13 mouse cellular contexts compared by ENCODE assay signal in genomic region chr1:163309466-163309865, GRCm38 (mm10). TPM values are rescaled to one million over a fixed set of nuclear protein-coding genes. Genes with fewer than 3 reads are reported as not detected.
DNase-seq lines count a peak whose midpoint lies in the region; ATAC-seq and TF ChIP-seq lines count a peak whose summit lies in the region.
"Had no signal": no experiment of that assay in that cellular context is flagged by ENCODE, and none has a peak within 500 bp of the region (broad histone marks: within the 10 kb centered on the region; RNA-seq: fewer than 3 reads in every experiment).

No protein-coding gene starts in this region.

- no peak for DNase-seq in heart, postnatal 0 days (ENCODE audit: low spot score)
- no peak for DNase-seq in heart, postnatal 14 days
- DNase-seq in brain, embryonic 14.5 days (ENCODE audit: low read depth): peak; percentile 8
- no peak for DNase-seq in frontal cortex, postnatal 14 days (ENCODE audit: low spot score in 2 of 2)
- no peak for DNase-seq in testis, postnatal 10 days (ENCODE audit: low spot score)
- DNase-seq in cerebellum, postnatal 36 days: no peak
- DNase-seq: gastrocnemius, postnatal 10 days; liver had no signal

- TF ChIP-seq CTCF in heart, postnatal 0 days (IDR thresholded peaks at IDR 0.05; ENCODE audit: low read depth): no peak
- no peak for TF ChIP-seq CTCF in brain, embryonic 14.5 days (IDR thresholded peaks at IDR 0.05; ENCODE audit: borderline replicate concordance, extremely low read depth, insufficient read depth, insufficient read length)

- H3K27ac ChIP-seq in heart, postnatal 0 days (ENCODE audit: low read depth): no peak overlapping the region
- H3K27ac ChIP-seq in embryonic facial prominence, embryonic 13.5 days: peak overlapping the region; percentile 100
- H3K27ac ChIP-seq in limb, embryonic 15.5 days: peak overlapping the region; percentile 99
- H3K27ac ChIP-seq: hindbrain, embryonic 15.5 days; macrophage had no signal

- no peak overlapping the region for H3K9ac ChIP-seq in heart, postnatal 0 days (replicated peaks; ENCODE audit: low read depth, low read length)
- peak overlapping the region; percentile 100 for H3K9ac ChIP-seq in embryonic facial prominence, embryonic 13.5 days
- peak overlapping the region; percentile 96 for H3K9ac ChIP-seq in limb, embryonic 15.5 days
- H3K9ac ChIP-seq: hindbrain, embryonic 15.5 days had no signal

- WGBS in heart, postnatal 0 days: 43% methylated on average over 2 of the region's 2 CpGs
- WGBS in embryonic facial prominence, embryonic 13.5 days: 19% methylated on average over 2 of the region's 2 CpGs
- WGBS in limb, embryonic 15.5 days: 18% methylated on average over 2 of the region's 2 CpGs

- no peaks in the 10 kb centered on the region for H3K9me3 ChIP-seq in heart, postnatal 0 days (replicated peaks; ENCODE audit: control insufficient read depth, low read length)
- H3K9me3 ChIP-seq in embryonic facial prominence, embryonic 13.5 days: no peaks in the 10 kb centered on the region
- H3K9me3 ChIP-seq in limb, embryonic 15.5 days: no peaks in the 10 kb centered on the region
- H3K9me3 ChIP-seq: hindbrain, embryonic 15.5 days had no signal

- H3K36me3 ChIP-seq in heart, postnatal 0 days (replicated peaks; ENCODE audit: control insufficient read depth, insufficient read depth, low read length): no peaks in the 10 kb centered on the region
- H3K36me3 ChIP-seq in embryonic facial prominence, embryonic 13.5 days: peaks cover 15% of the 10 kb centered on the region; the same call in 1 of the 2 replicates
- no peaks in the 10 kb centered on the region for H3K36me3 ChIP-seq in limb, embryonic 15.5 days
- H3K36me3 ChIP-seq: hindbrain, embryonic 15.5 days had no signal

- no peak for ATAC-seq in heart, postnatal 0 days (ENCODE audit: insufficient read depth, low read depth)
- no peak for ATAC-seq in embryonic facial prominence, embryonic 13.5 days (ENCODE audit: insufficient number of reproducible peaks, insufficient read depth, low FRiP score, low TSS enrichment, low read depth)
- no peak for ATAC-seq in limb, embryonic 15.5 days (ENCODE audit: insufficient number of reproducible peaks, low FRiP score, low TSS enrichment, low read depth)

- peaks cover 40% of the 10 kb centered on the region for H3K27me3 ChIP-seq in heart, postnatal 0 days (ENCODE audit: control insufficient read depth, insufficient read depth, low read length)
- peaks cover 5% of the 10 kb centered on the region; the same call in 1 of the 2 replicates for H3K27me3 ChIP-seq in embryonic facial prominence, embryonic 13.5 days
- H3K27me3 ChIP-seq in limb, embryonic 15.5 days: no peaks in the 10 kb centered on the region

- intact Hi-C loops in heart, postnatal 14 days (cut with DNase I): no loop called here

- H3K4me1 ChIP-seq in heart, postnatal 0 days (ENCODE audit: control insufficient read depth, insufficient read depth): peaks cover 14% of the 10 kb centered on the region; the same call in 1 of the 2 replicates
- H3K4me1 ChIP-seq in embryonic facial prominence, embryonic 13.5 days: peaks cover 48% of the 10 kb centered on the region
- peaks cover 23% of the 10 kb centered on the region for H3K4me1 ChIP-seq in limb, embryonic 15.5 days

- no peak for TF ChIP-seq EP300 in heart, postnatal 0 days (IDR thresholded peaks at IDR 0.05; ENCODE audit: low read depth)

- TF ChIP-seq POLR2A in brain, embryonic 14.5 days (IDR thresholded peaks at IDR 0.05; ENCODE audit: borderline replicate concordance, extremely low read depth, insufficient read depth, insufficient read length, poor library complexity, severe bottlenecking): no peak

- H3K4me2 ChIP-seq in heart, postnatal 0 days (ENCODE audit: low read depth, low read length): 0 out of 2 replicates have a peak overlapping the region, but pooled peaks have one; percentile 53
- peak overlapping the region; percentile 82 for H3K4me2 ChIP-seq in embryonic facial prominence, embryonic 13.5 days
- H3K4me2 ChIP-seq in limb, embryonic 15.5 days: peak overlapping the region; percentile 58

- H3K4me3 ChIP-seq in heart, postnatal 0 days (ENCODE audit: low read depth, low read length): no peak overlapping the region
- peak overlapping the region; percentile 92 for H3K4me3 ChIP-seq in embryonic facial prominence, embryonic 13.5 days
- peak overlapping the region; percentile 68 for H3K4me3 ChIP-seq in limb, embryonic 15.5 days

RNA-seq across cellular contexts. Expression of gene Prrx1, which starts 4.0 kb away (rescaled TPM):
- total RNA-seq in heart, postnatal 0 days (2014; rRNA removed; ENCODE audit: low replicate concordance): 7.1 and 10.3 TPM in 2 replicates
- polyA plus RNA-seq in heart, postnatal 0 days (2015; fragmentation: Nextera tagmentation; extraction: Ambion mirVana): 10.5 and 10.9 TPM in 2 replicates
- 10 to 100 TPM; 30.5 to 31.9 TPM for total RNA-seq in heart, postnatal 14 days (2021)
- 7.2 and 8.9 TPM in 2 replicates for polyA plus RNA-seq in brain, embryonic 14.5 days (2012; rRNA removed)
- 171 and 190 TPM in 2 replicates for polyA plus RNA-seq in embryonic facial prominence, embryonic 13.5 days (2015; fragmentation: Nextera tagmentation; extraction: Ambion mirVana)
- 102 and 115 TPM in 2 replicates for polyA plus RNA-seq in limb, embryonic 15.5 days (2015; fragmentation: Nextera tagmentation; extraction: Ambion mirVana)
- total RNA-seq: common myeloid progenitor, adult 5-6 weeks had no signal
